Mouse (Mus musculus): ENCODE measurements at regions not wholly inside any gene's neighbourhood (a gene's known extent, or its start where the extent isn't known, plus 50 kb on each side); places are given as distances from the start of the nearest gene placed in this dataset.

- no peaks in the 10 kb centered on the region for H3K36me3 ChIP-seq (ENCODE audit: control insufficient read depth in 1 of 2, insufficient read depth in 2 of 2, low read length in 2 of 2)
- H3K4me3 ChIP-seq (ENCODE audit: control insufficient read depth in 1 of 2, insufficient read depth in 1 of 2, low read depth in 2 of 2, low read length in 2 of 2), result no peak overlapping the region
- no peaks in the 10 kb centered on the region for H3K79me2 ChIP-seq (ENCODE audit: control insufficient read depth, insufficient read depth, low read length, poor library complexity)
- no peak for DNase-seq (ENCODE audit: low read depth, low spot score)
- H3K4me1 ChIP-seq (ENCODE audit: control insufficient read depth in 1 of 2, insufficient read depth in 2 of 2, low read length in 2 of 2), result no peaks in the 10 kb centered on the region
- H3K9ac ChIP-seq (ENCODE audit: control insufficient read depth, low read depth, low read length, poor library complexity, severe bottlenecking), result no peak overlapping the region
- H3K27me3 ChIP-seq (ENCODE audit: control insufficient read depth in 1 of 2, insufficient read depth in 2 of 2, low read length in 2 of 2), result no peaks in the 10 kb centered on the region
- no peak overlapping the region for H3K27ac ChIP-seq (ENCODE audit: control insufficient read depth, low read depth, low read length)
- TF ChIP-seq UBTF (IDR thresholded peaks at IDR 0.05; ENCODE audit: borderline replicate concordance, insufficient read depth, low read depth, low read length) (no peak), SIN3A (IDR thresholded peaks at IDR 0.05; ENCODE audit: low read length) (no peak), ZC3H11A (IDR thresholded peaks at IDR 0.05; ENCODE audit: low read depth, low read length) (no peak), BHLHE40 (IDR thresholded peaks at IDR 0.05; ENCODE audit: borderline replicate concordance, low read depth, low read length) (no peak)
- H3K9me3 ChIP-seq (replicated peaks; ENCODE audit: insufficient read depth, low read length), result no peaks in the 10 kb centered on the region
Observed at GRCm38 (mm10) chr8:66771111-66771510, 74.1 kb downstream of the Npy1r start.

GRCm38 (mm10) chr8:66772653-66773052 lies 75.7 kb downstream of the Npy1r start:
- Histone ChIP-seq H3K4me1 (ENCODE audit: control insufficient read depth in 1 of 2, insufficient read depth in 2 of 2, low read length in 2 of 2) (no peaks in the 10 kb centered on the region), H3K9me3 (replicated peaks; ENCODE audit: insufficient read depth, low read length) (no peaks in the 10 kb centered on the region), H3K27ac (ENCODE audit: control insufficient read depth, low read depth, low read length) (no peak overlapping the region), H3K27me3 (ENCODE audit: control insufficient read depth in 1 of 2, insufficient read depth in 2 of 2, low read length in 2 of 2) (no peaks in the 10 kb centered on the region), H3K9ac (ENCODE audit: control insufficient read depth, low read depth, low read length, poor library complexity, severe bottlenecking) (no peak overlapping the region), H3K79me2 (ENCODE audit: control insufficient read depth, insufficient read depth, low read length, poor library complexity) (no peaks in the 10 kb centered on the region), H3K36me3 (ENCODE audit: control insufficient read depth in 1 of 2, insufficient read depth in 2 of 2, low read length in 2 of 2) (no peaks in the 10 kb centered on the region), H3K4me3 (ENCODE audit: control insufficient read depth in 1 of 2, insufficient read depth in 1 of 2, low read depth in 2 of 2, low read length in 2 of 2) (no peak overlapping the region)
- TF ChIP-seq MXI1 (IDR thresholded peaks at IDR 0.05; ENCODE audit: low read depth, low read length) (no peak), CHD1 (IDR thresholded peaks at IDR 0.05; ENCODE audit: low read depth, low read length) (no peak), NELFE (IDR thresholded peaks at IDR 0.05; ENCODE audit: low read depth, low read length) (no peak)
- DNase-seq (ENCODE audit: low read depth, low spot score), result no peak

GRCm38 (mm10) chr8:66777115-66777877 lies 80.3 kb downstream of the Npy1r start:
- no peaks in the 10 kb centered on the region for H3K9me3 ChIP-seq (replicated peaks; ENCODE audit: insufficient read depth, low read length)
- no peak overlapping the region for H3K9ac ChIP-seq (ENCODE audit: control insufficient read depth, low read depth, low read length, poor library complexity, severe bottlenecking)
- no peak for DNase-seq (ENCODE audit: low read depth, low spot score)
- no peaks in the 10 kb centered on the region for H3K27me3 ChIP-seq (ENCODE audit: control insufficient read depth in 1 of 2, insufficient read depth in 2 of 2, low read length in 2 of 2)
- no peak for TF ChIP-seq JUND (IDR thresholded peaks at IDR 0.05; ENCODE audit: low read depth, low read length)
- no peak for TF ChIP-seq TAL1 (IDR thresholded peaks at IDR 0.05; ENCODE audit: low read length)
- no peak for TF ChIP-seq RAD21 (IDR thresholded peaks at IDR 0.05; ENCODE audit: low read depth, low read length)
- no peak for TF ChIP-seq MEF2A (IDR thresholded peaks at IDR 0.05; ENCODE audit: extremely low read depth, insufficient replicate concordance, low read depth, low read length, poor library complexity, severe bottlenecking)
- no peak for TF ChIP-seq POLR2AphosphoS5 (IDR thresholded peaks at IDR 0.05; ENCODE audit: borderline replicate concordance, low read depth, low read length)
- TF ChIP-seq ETS1 (IDR thresholded peaks at IDR 0.05; ENCODE audit: low read depth, low read length), result no peak
- no peak for TF ChIP-seq SIN3A (IDR thresholded peaks at IDR 0.05; ENCODE audit: low read length)
- H3K27ac ChIP-seq (ENCODE audit: control insufficient read depth, low read depth, low read length), result no peak overlapping the region
- no peaks in the 10 kb centered on the region for H3K79me2 ChIP-seq (ENCODE audit: control insufficient read depth, insufficient read depth, low read length, poor library complexity)
- no peak overlapping the region for H3K4me3 ChIP-seq (ENCODE audit: control insufficient read depth in 1 of 2, insufficient read depth in 1 of 2, low read depth in 2 of 2, low read length in 2 of 2)
- no peaks in the 10 kb centered on the region for H3K36me3 ChIP-seq (ENCODE audit: control insufficient read depth in 1 of 2, insufficient read depth in 2 of 2, low read length in 2 of 2)
- H3K4me1 ChIP-seq (ENCODE audit: control insufficient read depth in 1 of 2, insufficient read depth in 2 of 2, low read length in 2 of 2), result no peaks in the 10 kb centered on the region
